Comparison of ENCODE assay signal across 19 mouse cellular contexts in the genomic region with DNA sequence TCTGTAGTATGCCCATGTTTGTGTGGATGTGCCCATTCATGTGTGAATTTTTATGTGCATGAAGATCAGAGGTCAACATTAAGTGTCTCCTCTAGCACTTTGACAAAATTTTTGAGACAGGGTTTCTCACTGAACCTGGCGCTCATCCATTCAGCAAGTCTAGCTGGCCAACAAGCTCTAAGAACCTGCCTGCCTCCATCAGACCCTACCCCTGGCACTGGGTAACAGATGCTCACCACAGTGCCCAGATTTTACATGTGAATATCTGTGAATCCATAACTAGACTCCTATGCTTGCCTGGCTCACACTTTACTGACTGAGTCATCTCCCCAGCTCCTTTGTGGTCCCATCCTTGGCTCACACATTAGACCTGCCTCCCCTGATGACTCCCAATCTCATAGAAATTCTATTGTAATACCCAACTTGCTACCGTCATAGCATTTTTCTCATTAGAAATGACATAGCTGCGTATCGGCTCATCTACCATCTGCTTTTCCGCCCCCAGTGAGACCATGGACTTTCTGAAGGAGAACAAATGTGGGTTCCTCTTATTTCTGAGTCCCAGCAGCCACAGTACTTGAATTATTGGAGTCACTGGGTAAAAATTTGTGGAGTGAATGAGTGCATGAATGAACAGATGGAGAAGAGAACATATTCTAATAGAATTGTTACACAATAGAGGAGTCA.
DNase-seq lines count a peak whose midpoint lies in the region; TF ChIP-seq lines count a peak whose summit lies in the region.
"Had no signal": no experiment of that assay in that cellular context is flagged by ENCODE, and none has a peak within 500 bp of the region (broad histone marks: within the 10 kb centered on the region; RNA-seq: fewer than 3 reads in every experiment).

No protein-coding gene starts in this region.

- no peak for TF ChIP-seq CTCF in left cerebral cortex, adult 2 months (IDR thresholded peaks at IDR 0.05)

- H3K27ac ChIP-seq in left cerebral cortex, adult 2 months: peak overlapping the region; percentile 16; the same call in 1 of the 2 replicates
- H3K27ac ChIP-seq: forebrain, embryonic 12.5 days; limb, embryonic 10.5 days; liver, embryonic 12.5 days; stomach, postnatal 0 days had no signal

- peak; percentile 42 to 44 for DNase-seq in cerebellum, postnatal 14 days
- no peak for DNase-seq in cerebellum, adult 11 months
- DNase-seq in left cerebral cortex, adult 2 months (ENCODE audit: extremely low spot score in 1 of 2, low spot score in 2 of 2): peak in 1 of 2 experiments; percentile 19
- no peak for DNase-seq in left cerebral cortex, postnatal 10 days (ENCODE audit: extremely low spot score in 1 of 2, low spot score in 2 of 2)
- DNase-seq in 3T3-L1 (ENCODE audit: low read depth, low spot score) (peak; percentile 48), liver (no peak)
- peak; percentile 22 to 32 for DNase-seq in layer of hippocampus, postnatal 36 days
- DNase-seq: adrenal gland, postnatal 25 days; B cell, adult 2 months; cerebellum, postnatal 25 days; kidney, adult 2 months; kidney, postnatal 25 days; lung, embryonic 14.5 days; midbrain, embryonic 14.5 days; thymus, postnatal 14 days had no signal

- H3K4me3 ChIP-seq in left cerebral cortex, adult 2 months: no peak overlapping the region
- H3K4me3 ChIP-seq: forebrain, embryonic 12.5 days; limb, embryonic 10.5 days; liver, embryonic 12.5 days had no signal

- intact Hi-C loops in left cerebral cortex, adult 2 months (cut with DNase I): loop anchor here (10.0 kb wide), 1 partner anchor 249 kb away; no protein-coding TSS in a partner anchor
- intact Hi-C loops in left cerebral cortex, postnatal 10 days (cut with DNase I): no loop called here

Comparison
In these comparisons a context has a peak if more than half of its experiments do, and no peak if none do; other contexts are left out.
1. DNase-seq: peak in cerebellum, postnatal 14 days (2 of 2), 3T3-L1 (single experiment) and layer of hippocampus, postnatal 36 days (2 of 2); none in cerebellum, adult 11 months (single experiment), left cerebral cortex, postnatal 10 days (0 of 2) and liver (single experiment).